Mouse (Mus musculus) brain, embryonic 14.5 days (tissue): ENCODE results near the gene Acyp1. TPM values are rescaled to one million over a fixed set of nuclear protein-coding genes. Genes with fewer than 3 reads are reported as not detected.
A peak's percentile ranks its signal among the peaks of the same experiment; 100 is the strongest.

Experiments used
- DNase-seq: peaks from one replicate; pipeline ENCODE4 v3.0.0-alpha.2; 2011; ENCODE audit warnings: low read depth
- CTCF ChIP-seq: fragments of 200-500 bp; IDR thresholded peaks from 2 replicates; pipeline ENCODE4 v1.5.1; 2012; ENCODE audit warnings: inconsistent platforms, mild to moderate bottlenecking, moderate library complexity, borderline replicate concordance; ENCODE audit not compliant: insufficient read depth, insufficient read length; ENCODE audit errors: extremely low read depth
- POLR2A ChIP-seq: fragments of 200-500 bp; IDR thresholded peaks from 2 replicates; pipeline ENCODE4 v1.6.1; 2012; ENCODE audit warnings: mild to moderate bottlenecking, inconsistent platforms, borderline replicate concordance; ENCODE audit not compliant: poor library complexity, insufficient read depth, insufficient read length, severe bottlenecking; ENCODE audit errors: extremely low read depth
- polyA plus RNA-seq: library from polyadenylated mRNA; depleted of rRNA; stranded (reverse); fragments of >200 nt; gene quantifications from 2 replicates; pipeline ENCODE4 v1.2.3, GENCODE M21; 2012

Gene Acyp1
- polyA plus RNA-seq, 1 experiment: 27.6 TPM

DNA sequence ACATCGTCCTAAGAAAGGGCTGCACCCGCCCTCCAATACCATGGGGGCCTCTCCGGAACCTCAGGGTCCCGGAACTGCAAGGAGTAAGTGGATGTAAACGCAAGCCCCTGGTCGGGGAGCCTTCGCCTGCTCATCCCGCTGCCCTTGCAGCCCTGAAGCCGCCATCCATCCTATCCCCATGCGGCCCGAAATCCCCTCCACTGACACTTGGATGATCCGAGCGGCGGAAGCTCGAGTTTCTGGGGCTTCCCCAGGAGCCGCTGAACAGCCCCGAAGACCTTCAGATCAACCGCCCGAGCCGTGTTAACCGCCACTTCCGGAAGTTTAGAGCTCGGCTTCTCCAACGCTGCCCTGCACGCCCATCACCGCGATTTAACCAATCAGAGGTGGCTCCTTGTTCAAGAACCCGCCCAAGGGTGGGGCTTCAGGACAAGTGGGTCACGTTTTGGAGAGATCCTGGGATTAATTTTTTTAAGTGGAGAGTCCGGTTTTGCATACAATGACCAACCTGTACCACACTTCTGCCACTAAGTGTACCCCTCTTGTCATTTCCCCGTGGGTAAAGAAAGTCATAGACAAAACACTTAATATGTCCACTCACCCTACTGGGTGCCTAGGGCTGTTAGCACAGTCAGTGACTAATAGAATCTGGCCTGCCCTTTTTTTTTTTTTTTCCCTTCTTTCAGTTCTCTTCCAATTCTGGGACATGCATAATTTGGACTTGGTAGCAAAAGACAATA, 8.0 kb downstream of the Acyp1 start:
- no peak for TF ChIP-seq CTCF
- peak; percentile 50; the same call in 1 of the 2 replicates for TF ChIP-seq POLR2A
- DNase-seq: peak; percentile 99

DNA sequence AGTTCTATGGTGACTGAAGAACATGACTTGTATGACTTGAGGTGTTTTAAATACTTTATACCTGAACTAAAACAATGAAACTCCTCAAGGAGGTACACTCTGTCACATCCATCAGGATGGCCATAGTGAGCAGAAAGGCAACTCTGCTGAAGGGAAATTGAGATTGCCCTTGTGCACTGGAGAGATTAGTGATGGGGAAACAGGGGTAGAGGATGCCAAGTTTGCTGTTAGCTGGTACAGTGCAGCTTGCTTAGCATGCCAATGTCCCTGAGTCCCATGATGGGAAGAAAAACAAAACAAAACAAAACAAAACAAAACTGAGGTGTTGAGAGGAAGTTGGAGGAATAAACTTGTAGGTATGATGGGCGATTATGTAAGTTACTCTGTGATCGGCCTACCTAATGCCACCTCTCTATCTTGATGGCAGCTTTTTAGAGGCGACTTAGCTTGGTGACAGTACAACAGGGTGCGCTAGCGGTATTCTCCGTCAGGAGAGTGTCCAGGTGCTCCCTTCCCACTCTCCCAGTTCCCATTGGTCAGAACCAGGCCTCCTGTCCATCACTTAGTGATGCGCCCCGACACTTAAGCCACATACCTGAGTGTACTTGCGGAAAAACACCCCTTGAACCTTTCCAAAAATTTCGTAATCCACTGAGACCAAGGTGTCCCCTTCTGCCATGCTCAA, 8.7 kb downstream of the Acyp1 start:
- no peak for DNase-seq
- TF ChIP-seq POLR2A (no peak), CTCF (no peak)

DNA sequence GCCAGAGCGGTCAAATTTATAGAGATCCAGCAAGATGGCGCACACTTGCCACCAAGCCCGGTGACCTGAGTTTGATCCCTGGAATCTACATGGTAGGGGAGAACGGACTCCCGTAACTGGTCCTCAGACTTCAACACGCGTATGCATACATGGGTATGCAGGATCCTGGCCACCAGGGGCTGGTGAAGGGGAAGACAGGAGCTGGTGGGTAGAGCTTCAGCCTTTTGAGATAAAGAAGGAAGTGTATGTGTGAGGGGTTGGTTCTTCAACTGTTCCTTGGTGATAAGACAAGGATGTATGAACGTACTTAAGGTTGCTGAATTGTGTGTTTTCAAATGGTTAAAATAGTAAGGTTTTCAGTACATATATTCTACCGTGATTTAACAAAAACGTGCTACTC, 9.3 kb downstream of the Acyp1 start:
- no peak for DNase-seq

DNA sequence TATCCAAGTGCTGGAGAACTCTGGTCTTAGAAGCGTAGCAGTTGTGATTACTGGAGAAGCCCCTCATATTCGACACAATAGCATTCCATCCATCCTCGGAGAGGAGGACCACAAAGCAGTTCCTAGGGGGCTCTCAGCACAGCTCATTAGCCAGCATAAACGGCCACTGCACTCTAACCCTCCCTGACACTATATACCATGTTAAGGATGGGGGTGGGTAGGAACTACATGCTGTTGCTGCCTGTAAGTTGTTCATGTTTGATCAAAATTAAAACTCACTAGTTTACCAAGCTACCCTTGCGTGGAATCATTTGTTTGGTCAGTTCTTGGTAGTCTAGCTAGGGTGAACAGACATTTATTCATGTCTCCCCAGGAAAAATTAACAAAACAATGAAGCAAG, 12.0 kb downstream of the Acyp1 start:
- DNase-seq: no peak
- TF ChIP-seq CTCF (no peak), POLR2A (no peak)

More for the DNA sequence above, 9.3 kb downstream of the Acyp1 start:
- TF ChIP-seq POLR2A (no peak), CTCF (no peak)

- TF ChIP-seq CTCF: no peak
- no peak for TF ChIP-seq POLR2A
- DNase-seq: no peak
Measured at GRCm38 (mm10) chr12:85273508-85273907, 14.7 kb downstream of the Acyp1 start.

DNA sequence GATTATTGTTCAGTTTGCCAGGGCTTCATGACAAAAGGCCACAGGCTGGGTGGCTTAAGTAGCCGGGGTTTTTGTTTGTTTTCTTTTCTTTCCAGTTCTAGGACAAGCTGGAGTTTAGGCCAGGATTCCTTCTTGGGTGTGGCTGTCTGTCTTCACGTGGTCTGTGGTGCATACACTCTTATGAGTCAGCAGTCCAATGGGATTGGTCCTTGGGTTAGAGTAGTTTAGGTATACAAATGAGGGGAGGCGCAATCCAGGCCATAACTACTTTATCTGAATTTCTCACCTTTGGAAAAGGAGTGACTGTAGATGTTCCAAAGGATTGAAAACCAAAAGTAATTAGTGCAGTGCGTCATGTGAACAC, 16.4 kb downstream of the Acyp1 start:
- DNase-seq: no peak
- no peak for TF ChIP-seq POLR2A
- no peak for TF ChIP-seq CTCF

- no peak for DNase-seq
- TF ChIP-seq POLR2A: no peak
- no peak for TF ChIP-seq CTCF
Measured at GRCm38 (mm10) chr12:85271132-85271842, 17.0 kb downstream of the Acyp1 start.

GRCm38 (mm10) chr12:85270319-85270718, 17.9 kb downstream of the Acyp1 start, which contains the start of gene Mlh3:
Gene Mlh3 (minus strand): TSS chr12:85270599.
- peak; percentile 96 for DNase-seq
- TF ChIP-seq POLR2A (peak; percentile 30; the same call in 1 of the 2 replicates), CTCF (peak; percentile 44; the same call in 1 of the 2 replicates)

- no peak for DNase-seq
Measured at GRCm38 (mm10) chr12:85269821-85270220, 18.4 kb downstream of the Acyp1 start.

GRCm38 (mm10) chr12:85266248-85266647, 22.0 kb downstream of the Acyp1 start:
- TF ChIP-seq POLR2A: no peak
- no peak for DNase-seq

More at GRCm38 (mm10) chr12:85269821-85270220, 18.4 kb downstream of the Acyp1 start:
- no peak for TF ChIP-seq POLR2A
- no peak for TF ChIP-seq CTCF

DNA sequence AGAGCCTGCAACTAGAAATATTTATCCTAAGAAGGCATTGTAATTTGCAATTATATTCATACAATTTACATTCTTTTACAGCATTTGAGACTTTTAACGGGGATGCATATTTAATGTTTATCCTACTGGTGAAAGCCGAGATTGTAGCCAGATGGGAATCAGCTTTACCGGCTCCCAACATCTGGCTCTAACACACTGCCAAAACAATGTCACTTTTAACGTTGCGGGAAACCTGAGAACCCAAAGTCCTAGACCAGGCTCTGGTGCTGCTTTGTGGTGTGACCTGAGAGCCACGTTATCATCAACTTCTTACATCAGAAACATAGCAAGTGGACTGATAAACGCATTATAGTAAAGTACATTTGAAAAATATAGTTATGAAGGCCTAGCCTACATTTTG, 23.3 kb downstream of the Acyp1 start:
- TF ChIP-seq POLR2A (no peak), CTCF (no peak)
- DNase-seq: peak; percentile 8

DNA sequence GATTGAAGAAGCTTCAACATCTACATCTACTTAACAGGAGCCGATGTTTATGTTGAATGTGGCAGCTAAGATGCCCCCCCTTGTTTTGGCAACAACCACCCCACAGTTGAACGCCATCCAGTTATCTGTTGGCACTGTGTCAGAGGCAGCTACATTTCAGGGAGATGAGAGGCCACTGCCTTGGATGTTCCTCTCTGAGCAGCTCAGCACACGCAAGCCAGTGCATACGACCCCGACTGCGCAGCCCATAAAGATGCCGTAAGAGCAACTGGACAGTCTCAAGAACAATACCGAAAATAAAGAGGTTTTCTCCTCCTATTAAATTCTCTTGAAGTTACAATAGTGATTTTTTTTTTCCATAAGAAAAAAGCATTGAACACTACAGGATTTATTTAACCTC, 23.7 kb downstream of the Acyp1 start:
- DNase-seq: peak; percentile 66
- TF ChIP-seq CTCF (no peak), POLR2A (no peak)

GRCm38 (mm10) chr12:85263190-85263589, 25.0 kb downstream of the Acyp1 start:
- DNase-seq: no peak
- TF ChIP-seq POLR2A (no peak), CTCF (no peak)

GRCm38 (mm10) chr12:85262489-85262888, 25.7 kb downstream of the Acyp1 start:
- TF ChIP-seq CTCF: no peak
- TF ChIP-seq POLR2A: no peak
- peak; percentile 65 for DNase-seq
